Mouse (Mus musculus) urinary bladder, postnatal 10 days (tissue): ENCODE data around the gene Cntnap5a.
A peak's percentile ranks its signal among the peaks of the same experiment; 100 is the strongest.

ENCODE experiments used
- DNase-seq: peaks from one replicate; pipeline ENCODE4 v3.0.0; 2022; ENCODE audit warnings: low spot score

The Cntnap5a gene

GRCm38 (mm10) chr1:115684518-115685368 is at the start of gene Cntnap5a:
Cntnap5a (plus strand) TSS chr1:115684756.
- peak; percentile 16 for DNase-seq

DNA sequence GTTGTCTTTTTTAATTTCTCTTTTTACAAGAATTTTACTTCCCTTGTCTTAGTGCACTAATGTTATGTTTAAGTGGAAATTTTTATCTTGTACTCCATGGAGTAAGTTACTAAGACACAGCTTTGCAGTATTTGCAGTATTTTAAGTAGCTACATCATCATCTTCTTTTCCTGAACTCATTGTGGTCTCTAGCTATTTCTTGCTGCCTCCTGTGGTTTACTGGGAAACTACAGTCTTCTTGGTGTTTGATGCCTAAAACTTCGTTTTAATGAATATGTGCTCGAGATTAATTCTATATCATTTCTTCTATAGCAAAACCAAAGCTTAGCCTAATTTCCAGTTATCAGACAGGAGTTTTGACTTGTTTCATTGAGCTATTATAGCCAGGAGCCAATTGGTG is 37.6 kb upstream of the Cntnap5a start:
- no peak for DNase-seq

- no peak for DNase-seq
Measured at GRCm38 (mm10) chr1:115658343-115659064, 26.1 kb upstream of the Cntnap5a start.

DNA sequence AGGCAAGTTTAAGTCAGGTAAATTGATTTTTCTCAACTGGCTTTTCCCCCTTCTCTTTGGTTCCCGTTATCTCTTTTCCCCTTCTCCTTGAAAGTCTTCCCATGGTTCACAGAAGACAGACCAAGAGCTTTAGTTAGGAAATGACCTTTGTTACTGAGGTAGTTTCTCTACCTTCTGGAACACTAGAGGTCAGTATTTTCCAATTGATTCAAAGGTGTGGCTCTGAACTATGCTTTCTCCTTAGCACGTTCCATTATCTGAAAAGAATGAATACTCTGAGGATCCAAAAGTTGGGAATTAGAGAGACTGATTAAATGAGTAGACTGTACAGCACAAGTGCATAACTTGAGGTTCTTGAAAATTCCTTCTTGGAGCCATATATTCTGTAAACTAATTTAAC is 1.9 kb downstream of the Cntnap5a start:
- DNase-seq = no peak

- no peak for DNase-seq
Measured at GRCm38 (mm10) chr1:115699798-115700197, 15.2 kb downstream of the Cntnap5a start.

DNA sequence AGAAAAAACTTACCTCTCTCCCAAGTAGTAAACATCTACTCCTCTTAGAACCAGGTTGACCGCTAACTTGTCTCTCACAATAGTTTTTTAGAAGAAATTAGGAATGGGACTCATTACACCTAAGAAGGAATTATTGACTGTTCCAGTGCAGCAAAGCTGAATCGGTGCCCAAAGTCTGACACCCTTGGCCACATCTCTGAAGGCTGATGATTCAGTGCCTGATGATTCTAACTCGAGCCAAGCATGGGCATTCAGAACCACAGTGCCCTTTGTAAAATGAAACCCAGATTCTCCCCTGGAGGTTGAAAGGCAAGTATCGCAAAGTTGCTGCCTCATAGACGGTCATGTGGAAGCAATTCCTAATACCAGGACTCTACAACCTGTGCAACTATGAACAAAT is 58.0 kb downstream of the Cntnap5a start:
- DNase-seq = no peak

- no peak for DNase-seq
Measured at GRCm38 (mm10) chr1:115745569-115745968, 61.0 kb downstream of the Cntnap5a start.

DNA sequence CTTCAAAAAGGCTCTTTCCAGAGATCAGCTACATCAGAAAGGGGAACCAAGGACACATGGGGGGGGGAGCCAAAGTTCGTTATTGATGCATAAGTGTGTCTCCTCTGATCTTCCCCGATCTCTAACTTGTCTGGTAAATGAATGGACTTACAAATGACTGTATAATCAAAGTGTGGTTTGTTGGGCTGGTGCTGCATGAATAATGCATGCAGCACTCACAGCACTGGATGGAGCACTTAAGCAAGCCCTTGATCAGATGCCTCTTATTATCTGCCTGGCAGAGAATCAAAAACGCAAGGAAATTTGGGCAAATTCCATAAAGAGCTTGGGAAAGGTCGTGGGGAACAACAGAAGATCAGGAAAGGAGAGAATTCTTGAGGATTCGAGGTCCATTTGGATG is 100.2 kb downstream of the Cntnap5a start:
- DNase-seq = no peak

GRCm38 (mm10) chr1:115842591-115842990 is 158.0 kb downstream of the Cntnap5a start:
- DNase-seq = no peak

DNA sequence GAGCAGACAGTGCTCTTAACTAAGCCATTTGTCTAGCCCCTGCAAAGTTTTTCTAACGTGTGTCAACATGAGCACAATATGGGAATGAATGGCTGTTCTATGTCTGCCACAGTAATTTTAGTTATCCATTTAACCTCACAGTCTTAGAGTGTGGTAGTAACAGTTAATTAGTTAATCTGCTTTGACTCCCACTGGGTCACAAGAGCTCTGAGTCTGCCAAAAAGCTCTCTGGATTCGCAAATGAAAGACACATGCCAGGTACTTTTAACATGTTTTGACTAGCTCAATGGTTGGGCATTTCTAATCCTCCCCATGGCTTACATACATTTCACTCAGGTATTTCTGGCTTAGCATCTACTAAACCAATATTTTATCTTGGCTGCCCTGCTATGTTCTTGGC is 163.0 kb downstream of the Cntnap5a start:
- no peak for DNase-seq

DNA sequence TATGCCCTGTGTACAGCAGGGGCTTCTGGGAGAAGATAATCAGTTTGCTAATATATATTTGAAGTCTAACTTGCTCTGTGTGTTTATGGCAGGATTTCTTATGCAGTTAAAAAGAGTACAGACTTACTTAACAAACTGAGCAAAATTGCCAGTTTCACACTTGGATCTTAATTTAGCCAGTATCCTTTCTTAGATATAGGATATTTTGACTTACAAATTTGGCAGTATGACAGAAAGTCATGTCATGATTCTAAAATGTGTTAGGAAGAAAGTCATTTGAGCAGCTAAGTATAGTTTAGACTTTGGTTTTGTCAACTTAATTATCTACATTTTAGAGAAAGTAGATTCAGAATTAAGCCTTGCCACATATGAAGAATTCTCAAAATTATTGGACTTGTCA is 167.7 kb downstream of the Cntnap5a start:
- no peak for DNase-seq

DNA sequence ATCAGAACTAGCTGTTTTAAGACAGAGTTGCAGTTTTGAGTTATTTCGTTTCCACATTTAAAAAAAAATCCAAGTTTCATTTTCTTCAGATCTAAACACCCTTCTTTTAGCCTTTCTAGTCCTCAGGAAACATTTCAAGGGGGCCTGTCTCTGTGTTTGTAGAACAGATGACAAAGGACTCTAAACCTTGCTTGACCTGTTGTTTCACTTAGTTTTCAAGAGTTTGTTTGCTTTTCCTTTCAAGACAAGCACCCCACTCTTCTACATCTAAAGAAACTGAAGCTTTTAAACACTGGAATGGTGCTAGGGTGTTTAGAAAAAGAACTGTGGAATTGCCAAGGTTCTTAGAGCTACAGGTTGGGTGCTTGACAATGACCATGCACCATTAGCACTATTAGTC is 233.8 kb downstream of the Cntnap5a start:
- no peak for DNase-seq

GRCm38 (mm10) chr1:115925953-115926665 is 241.6 kb downstream of the Cntnap5a start:
- no peak for DNase-seq

- DNase-seq = no peak
Measured at GRCm38 (mm10) chr1:115932045-115932444, 247.5 kb downstream of the Cntnap5a start.

GRCm38 (mm10) chr1:115945892-115946291 is 261.3 kb downstream of the Cntnap5a start:
- DNase-seq = no peak

- DNase-seq = no peak
Measured at GRCm38 (mm10) chr1:115956528-115956927, 272.0 kb downstream of the Cntnap5a start.

DNA sequence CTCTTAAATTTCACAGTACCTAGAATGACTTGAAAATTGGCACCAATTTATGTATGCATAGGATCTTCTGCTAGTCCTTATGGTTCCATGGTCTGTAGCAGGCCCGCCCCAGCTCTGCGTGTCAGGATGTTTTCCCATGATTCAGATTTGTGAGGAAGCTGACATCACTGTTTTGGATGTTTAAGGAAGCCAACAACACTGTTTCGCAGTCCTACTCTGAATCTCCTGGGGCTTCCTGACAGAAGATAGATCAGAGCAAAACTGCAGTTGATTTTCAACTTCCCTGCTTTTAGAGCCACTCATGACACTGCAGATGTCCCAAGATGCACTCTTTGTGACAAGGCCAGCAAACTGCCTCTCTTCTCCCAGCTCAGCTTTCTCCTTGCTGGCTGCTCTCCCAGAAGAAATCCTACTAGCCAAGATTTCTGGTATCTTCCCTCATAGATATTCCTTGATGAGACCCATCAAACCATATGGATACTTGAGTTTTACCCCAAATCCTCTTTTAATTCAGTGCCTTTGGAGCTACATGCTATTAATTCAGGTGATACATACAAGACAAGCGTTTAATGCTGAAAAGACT is 280.5 kb downstream of the Cntnap5a start:
- DNase-seq = no peak

GRCm38 (mm10) chr1:115990204-115990603 is 305.6 kb downstream of the Cntnap5a start:
- DNase-seq = no peak

GRCm38 (mm10) chr1:116015768-116016167 is 331.2 kb downstream of the Cntnap5a start:
- DNase-seq = no peak

GRCm38 (mm10) chr1:116029653-116030052 is 345.1 kb downstream of the Cntnap5a start:
- DNase-seq = no peak

DNA sequence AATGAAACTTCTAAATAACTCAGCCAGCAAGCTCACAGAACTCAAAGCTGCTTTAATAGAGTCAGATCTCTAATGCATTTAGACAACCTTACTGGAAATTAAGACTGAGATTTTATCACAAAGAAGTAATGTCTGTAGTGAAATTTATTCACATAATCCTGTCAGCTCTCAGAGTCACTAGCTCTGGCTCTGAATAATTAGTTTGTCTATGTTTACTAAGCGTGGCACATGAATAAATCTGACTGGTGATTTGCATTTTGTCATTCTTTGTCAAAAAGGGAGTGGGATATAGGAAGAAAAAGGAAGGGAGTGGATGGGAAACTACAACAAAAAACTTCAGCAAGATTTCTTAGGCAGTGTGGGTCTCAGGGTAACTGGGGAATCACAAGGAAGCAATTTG is 351.3 kb downstream of the Cntnap5a start:
- no peak for DNase-seq

DNA sequence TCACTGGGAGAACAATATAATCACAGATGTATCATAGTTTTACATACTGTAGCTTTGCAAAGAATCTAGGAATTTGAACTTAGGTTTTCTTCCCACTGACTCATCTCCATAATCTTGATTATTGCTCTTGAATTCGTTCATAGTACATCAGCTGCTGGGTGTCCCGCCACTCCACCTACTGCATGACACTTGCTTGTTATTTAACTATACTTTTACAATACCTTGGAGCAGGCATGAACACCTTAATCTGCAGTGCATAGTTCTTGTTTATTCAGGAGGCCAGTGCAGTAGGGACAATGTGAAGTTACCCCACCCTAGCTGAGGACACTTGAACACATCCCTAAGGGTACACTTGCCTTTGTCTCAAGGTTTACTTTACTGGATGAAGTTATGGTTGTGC is 352.3 kb downstream of the Cntnap5a start:
- DNase-seq = no peak
